ENCODE assay signal across 27 mouse cellular contexts in genomic region chr10:126138585-126138984, GRCm38 (mm10).
DNase-seq lines count a peak whose midpoint lies in the region; ATAC-seq and TF ChIP-seq lines count a peak whose summit lies in the region.
"Had no signal": no experiment of that assay in that cellular context is flagged by ENCODE, and none has a peak within 500 bp of the region (broad histone marks: within the 10 kb centered on the region; RNA-seq: fewer than 3 reads in every experiment).

No protein-coding gene starts in this region.

- no peaks in the 10 kb centered on the region for H3K4me1 ChIP-seq in limb, embryonic 11.5 days (ENCODE audit: control insufficient read depth, insufficient read depth, low read length)
- H3K4me1 ChIP-seq in limb, embryonic 10.5 days = peaks cover 9% of the 10 kb centered on the region; the same call in 1 of the 2 replicates
- peaks cover 20% of the 10 kb centered on the region for H3K4me1 ChIP-seq in limb, embryonic 14.5 days (ENCODE audit: control insufficient read depth, insufficient read depth, low read length)
- H3K4me1 ChIP-seq: forebrain, embryonic 12.5 days had no signal

- WGBS in limb, embryonic 11.5 days = 84% methylated on average over 12 of the region's 12 CpGs
- 89% methylated on average over 12 of the region's 12 CpGs for WGBS in limb, embryonic 10.5 days
- 51% methylated on average over 12 of the region's 12 CpGs for WGBS in limb, embryonic 14.5 days

- peak; percentile 65; the same call in 1 of the 2 replicates for ATAC-seq in limb, embryonic 11.5 days (ENCODE audit: insufficient number of reproducible peaks, low FRiP score, low TSS enrichment, low read depth)
- peak; percentile 56 for ATAC-seq in limb, embryonic 14.5 days (ENCODE audit: low FRiP score, low read depth)
- ATAC-seq: CD4-positive, CD25-positive, alpha-beta regulatory T cell, adult 4 months; forebrain, embryonic 14.5 days; forebrain, embryonic 16.5 days; Patski had no signal

- no peak overlapping the region for H3K4me2 ChIP-seq in limb, embryonic 11.5 days (ENCODE audit: low read depth, severe bottlenecking)
- no peak overlapping the region for H3K4me2 ChIP-seq in limb, embryonic 14.5 days (replicated peaks; ENCODE audit: low read depth, low read length, severe bottlenecking)
- H3K4me2 ChIP-seq: embryonic facial prominence, embryonic 13.5 days; embryonic facial prominence, embryonic 15.5 days; forebrain, embryonic 12.5 days had no signal

- TF ChIP-seq POLR2A in limb, embryonic 14.5 days (IDR thresholded peaks at IDR 0.05; ENCODE audit: borderline replicate concordance, extremely low read depth, insufficient read depth, insufficient read length) = no peak

- H3K27me3 ChIP-seq in limb, embryonic 11.5 days (ENCODE audit: control insufficient read depth, insufficient read depth, low read length) = no peaks in the 10 kb centered on the region
- no peaks in the 10 kb centered on the region for H3K27me3 ChIP-seq in limb, embryonic 10.5 days (ENCODE audit: low read depth, poor library complexity, severe bottlenecking)
- H3K27me3 ChIP-seq in limb, embryonic 14.5 days (ENCODE audit: control insufficient read depth, insufficient read depth, low read length) = no peaks in the 10 kb centered on the region
- H3K27me3 ChIP-seq: CH12.LX; embryonic facial prominence, embryonic 13.5 days; embryonic facial prominence, embryonic 15.5 days; forebrain, embryonic 12.5 days had no signal

- no peaks in the 10 kb centered on the region for H3K36me3 ChIP-seq in limb, embryonic 11.5 days (ENCODE audit: control insufficient read depth, insufficient read depth, low read length)
- no peaks in the 10 kb centered on the region for H3K36me3 ChIP-seq in limb, embryonic 10.5 days
- H3K36me3 ChIP-seq in limb, embryonic 14.5 days (ENCODE audit: control insufficient read depth, insufficient read depth, low read length) = no peaks in the 10 kb centered on the region
- H3K36me3 ChIP-seq: embryonic facial prominence, embryonic 13.5 days; embryonic facial prominence, embryonic 15.5 days; forebrain, embryonic 10.5 days; forebrain, embryonic 12.5 days; G1E had no signal

- no peak overlapping the region for H3K27ac ChIP-seq in limb, embryonic 11.5 days (replicated peaks; ENCODE audit: low read depth, low read length)
- no peak overlapping the region for H3K27ac ChIP-seq in limb, embryonic 10.5 days
- H3K27ac ChIP-seq in limb, embryonic 14.5 days (replicated peaks; ENCODE audit: low read depth, low read length) = no peak overlapping the region; the same call in 1 of the 2 replicates
- H3K27ac ChIP-seq: embryonic facial prominence, embryonic 13.5 days; embryonic facial prominence, embryonic 15.5 days; forebrain, embryonic 10.5 days; forebrain, embryonic 12.5 days had no signal

- no peaks in the 10 kb centered on the region for H3K9me3 ChIP-seq in limb, embryonic 11.5 days (ENCODE audit: control insufficient read depth, low read length)
- no peaks in the 10 kb centered on the region for H3K9me3 ChIP-seq in limb, embryonic 10.5 days (replicated peaks)
- H3K9me3 ChIP-seq in limb, embryonic 14.5 days (ENCODE audit: control insufficient read depth, low read length) = no peaks in the 10 kb centered on the region
- H3K9me3 ChIP-seq: embryonic facial prominence, embryonic 13.5 days; embryonic facial prominence, embryonic 15.5 days; forebrain, embryonic 10.5 days; forebrain, embryonic 12.5 days had no signal

- no peak overlapping the region for H3K9ac ChIP-seq in limb, embryonic 11.5 days (ENCODE audit: low read length)
- H3K9ac ChIP-seq in limb, embryonic 14.5 days (ENCODE audit: low read depth, low read length, severe bottlenecking) = no peak overlapping the region
- H3K9ac ChIP-seq: embryonic facial prominence, embryonic 13.5 days; embryonic facial prominence, embryonic 15.5 days; forebrain, embryonic 12.5 days had no signal

- peak; percentile 25 for DNase-seq in limb, embryonic 11.5 days (ENCODE audit: low spot score)
- no peak for DNase-seq in limb, embryonic 10.5 days (ENCODE audit: low spot score)
- peak; percentile 54 for DNase-seq in limb, embryonic 14.5 days (ENCODE audit: low spot score)
- DNase-seq in spleen, postnatal 36 days (ENCODE audit: low spot score in 2 of 2) = no peak
- DNase-seq in urinary bladder, adult 18-20 months (ENCODE audit: low spot score in 2 of 2) = no peak
- DNase-seq: adrenal gland, adult 2 months; adrenal gland, postnatal 10 days; adrenal gland, postnatal 25 days; B cell, adult 2 months; cerebellum, adult 11 months; cerebellum, adult 18-20 months; cerebellum, adult 8-10 months; cerebellum, adult 9-11 months; cerebellum, postnatal 14 days; cerebellum, postnatal 36 days; embryo, embryonic 11 days had no signal

- H3K4me3 ChIP-seq in limb, embryonic 11.5 days (ENCODE audit: low read depth, low read length) = no peak overlapping the region
- no peak overlapping the region for H3K4me3 ChIP-seq in limb, embryonic 10.5 days
- no peak overlapping the region for H3K4me3 ChIP-seq in limb, embryonic 14.5 days (replicated peaks; ENCODE audit: low read length)
- H3K4me3 ChIP-seq: embryonic facial prominence, embryonic 13.5 days; embryonic facial prominence, embryonic 15.5 days; erythroblast, embryonic 14.5 days; forebrain, embryonic 10.5 days; forebrain, embryonic 12.5 days had no signal

Comparison
In these comparisons a context has a peak if more than half of its experiments do, and no peak if none do; other contexts are left out.
1. DNase-seq: peak in limb, embryonic 11.5 days (single experiment) and limb, embryonic 14.5 days (single experiment); none in limb, embryonic 10.5 days (single experiment), spleen, postnatal 36 days (0 of 2) and urinary bladder, adult 18-20 months (0 of 2).